Mouse (Mus musculus) B cell, adult 2 months (primary cell): ENCODE measurements around the gene Vapb.
"Not testable (repeated sequence)": the region's sequence is repeated elsewhere in the genome, so short reads cannot be mapped to it uniquely, and the experiment has no call there.

ENCODE experiments used
- DNase-seq, 2 experiments: peaks; one replicate each; pipeline ENCODE4 v3.0.0; 2022

Vapb gene

GRCm38 (mm10) chr2:173737222-173737989, at the start of gene Vapb:
Gene Vapb, plus strand, starts transcription at chr2:173737511.
- DNase-seq: peak; percentile 99 to 100

GRCm38 (mm10) chr2:173689835-173690234, 47.5 kb upstream of the Vapb start:
- DNase-seq: no peak

- DNase-seq: no peak
Observed at GRCm38 (mm10) chr2:173691748-173692147, 45.6 kb upstream of the Vapb start.

- DNase-seq: no peak
Observed at GRCm38 (mm10) chr2:173692693-173693092, 44.6 kb upstream of the Vapb start.

GRCm38 (mm10) chr2:173698850-173699249, 38.5 kb upstream of the Vapb start:
- DNase-seq: no peak

GRCm38 (mm10) chr2:173702096-173702866, 35.0 kb upstream of the Vapb start:
- DNase-seq: no peak

- no peak for DNase-seq
Observed at GRCm38 (mm10) chr2:173702867-173703237, 34.5 kb upstream of the Vapb start.

- DNase-seq: no peak
Observed at GRCm38 (mm10) chr2:173705827-173706551, 31.3 kb upstream of the Vapb start.

GRCm38 (mm10) chr2:173707626-173708025, 29.7 kb upstream of the Vapb start:
- DNase-seq: not testable (repeated sequence)

- DNase-seq: no peak
Observed at GRCm38 (mm10) chr2:173710193-173710592, 27.1 kb upstream of the Vapb start.

GRCm38 (mm10) chr2:173712656-173713055, 24.7 kb upstream of the Vapb start:
- no peak for DNase-seq

- DNase-seq: no peak
Observed at GRCm38 (mm10) chr2:173713241-173713640, 24.1 kb upstream of the Vapb start.

GRCm38 (mm10) chr2:173714620-173715218, 22.6 kb upstream of the Vapb start:
- no peak for DNase-seq

GRCm38 (mm10) chr2:173716966-173717365, 20.3 kb upstream of the Vapb start:
- no peak for DNase-seq

GRCm38 (mm10) chr2:173719115-173719514, 18.2 kb upstream of the Vapb start, which contains the start of gene 1700010B08Rik:
Gene 1700010B08Rik, plus strand, starts transcription at chr2:173719415.
- DNase-seq: not testable (repeated sequence)

GRCm38 (mm10) chr2:173722251-173722857, 15.0 kb upstream of the Vapb start:
- peak; percentile 14 to 23 for DNase-seq

GRCm38 (mm10) chr2:173724382-173724781, 12.9 kb upstream of the Vapb start:
- DNase-seq: no peak

- DNase-seq: no peak
Observed at GRCm38 (mm10) chr2:173724940-173725807, 12.1 kb upstream of the Vapb start.

GRCm38 (mm10) chr2:173725819-173726218, 11.5 kb upstream of the Vapb start:
- no peak for DNase-seq

GRCm38 (mm10) chr2:173730444-173730966, 6.8 kb upstream of the Vapb start:
- no peak for DNase-seq

GRCm38 (mm10) chr2:173734426-173734825, 2.9 kb upstream of the Vapb start:
- no peak for DNase-seq
